Mouse (Mus musculus) C2C12 (cell line): Measurements from ENCODE around the gene Orc4.

ENCODE experiments used
- CEBPB ChIP-seq: IDR thresholded peaks from one replicate; pipeline ENCODE4 v1.6.1; 2011; ENCODE audit warnings: low read depth, mild to moderate bottlenecking, control low read depth, moderate library complexity
- CTCF ChIP-seq: IDR thresholded peaks from one replicate; pipeline ENCODE4 v1.5.1; 2011; ENCODE audit not compliant: control insufficient read depth, insufficient read depth, insufficient read length
- FOSL1 ChIP-seq: IDR thresholded peaks from one replicate; pipeline ENCODE4 v1.8.0; 2011; ENCODE audit warnings: mild to moderate bottlenecking, low read length; ENCODE audit not compliant: poor library complexity, insufficient read depth, severe bottlenecking
- MAX ChIP-seq: IDR thresholded peaks from one replicate; pipeline ENCODE4 v1.6.1; 2011; ENCODE audit warnings: mild to moderate bottlenecking, control low read depth
- MYOD1 ChIP-seq: IDR thresholded peaks from one replicate; pipeline ENCODE4 v1.6.1; 2011; ENCODE audit warnings: low read depth; ENCODE audit not compliant: control insufficient read depth, insufficient read length
- MYOG ChIP-seq: IDR thresholded peaks from one replicate; pipeline ENCODE4 v1.6.1; 2011; ENCODE audit not compliant: control insufficient read depth, insufficient read length; ENCODE audit errors: extremely low read depth
- USF1 ChIP-seq: IDR thresholded peaks from one replicate; pipeline ENCODE4 v1.6.1; 2011; ENCODE audit warnings: low read depth, mild to moderate bottlenecking, control low read depth, moderate library complexity

DNA sequence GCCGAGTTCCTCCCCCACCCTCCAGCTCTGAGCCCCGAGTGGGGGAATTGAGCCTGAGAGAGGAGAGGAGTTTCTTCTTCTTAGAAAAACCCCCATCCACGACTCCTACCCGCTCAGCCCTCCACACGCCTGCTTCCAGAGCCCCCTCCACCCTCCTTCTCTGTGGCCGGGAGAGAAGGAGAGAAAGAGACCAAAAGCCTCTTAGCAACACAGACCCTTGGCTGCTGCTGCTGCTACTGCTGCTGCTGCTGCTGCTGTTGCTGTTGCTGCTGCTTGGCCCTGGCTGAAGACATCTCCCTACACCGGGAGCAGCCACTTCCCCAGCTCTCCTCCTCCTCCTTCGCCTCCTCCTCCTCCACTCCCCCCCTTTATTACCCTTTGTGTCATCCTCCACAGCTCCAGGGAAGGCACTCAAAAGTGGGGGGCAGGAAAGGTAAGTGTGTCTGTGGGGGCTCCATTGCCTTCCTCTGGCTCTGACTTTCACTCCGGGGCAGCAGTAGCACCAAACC, 280 bp downstream of the Orc4 start:
- no peak for TF ChIP-seq CTCF
- TF ChIP-seq CEBPB: no peak
- no peak for TF ChIP-seq USF1
- no peak for TF ChIP-seq MYOD1
- no peak for TF ChIP-seq MAX
- TF ChIP-seq MYOG: no peak
- no peak for TF ChIP-seq FOSL1
